Mouse (Mus musculus) hindbrain, embryonic 12.5 days (tissue): Measurements from ENCODE around the gene Kdm2b. TPM values are rescaled to one million over a fixed set of nuclear protein-coding genes. Genes with fewer than 3 reads are reported as not detected.
A peak's percentile ranks its signal among the peaks of the same experiment; 100 is the strongest.
"Not testable (repeated sequence)": the region's sequence is repeated elsewhere in the genome, so short reads cannot be mapped to it uniquely, and the experiment has no call there.

ENCODE experiments used
- ATAC-seq: fragments of 200-750 bp; cut with Nextera tagmentation; 2 replicates; pipeline ENCODE4 v1.8.0; 2017; ENCODE audit warnings: moderate TSS enrichment; ENCODE audit not compliant: low FRiP score
- H3K27ac ChIP-seq: fragments of 300-500 bp; sonication (generic); 2 replicates; pipeline ENCODE4 v1.5.1; 2016; ENCODE audit warnings: mild to moderate bottlenecking
- H3K27me3 ChIP-seq: fragments of 300-500 bp; sonication (generic); 2 replicates; pipeline ENCODE4 v1.6.1; 2016; ENCODE audit warnings: mild to moderate bottlenecking
- H3K36me3 ChIP-seq: fragments of 300-500 bp; sonication (generic); 2 replicates; pipeline ENCODE4 v1.6.1; 2016; ENCODE audit warnings: mild to moderate bottlenecking
- H3K4me1 ChIP-seq: fragments of 300-500 bp; sonication (generic); 2 replicates; pipeline ENCODE4 v1.6.1; 2016
- H3K4me2 ChIP-seq: fragments of 300-500 bp; sonication (generic); replicated peaks from 2 replicates; pipeline ENCODE4 v1.6.1; 2016; ENCODE audit warnings: mild to moderate bottlenecking
- H3K4me3 ChIP-seq: fragments of 300-500 bp; sonication (generic); 2 replicates; pipeline ENCODE4 v1.5.1; 2016; ENCODE audit warnings: mild to moderate bottlenecking
- H3K9ac ChIP-seq: fragments of 300-500 bp; sonication (generic); 2 replicates; pipeline ENCODE4 v1.6.1; 2016; ENCODE audit warnings: mild to moderate bottlenecking, moderate library complexity
- H3K9me3 ChIP-seq: fragments of 300-500 bp; sonication (generic); replicated peaks from 2 replicates; pipeline ENCODE4 v1.6.1; 2016; ENCODE audit warnings: mild to moderate bottlenecking
- WGBS: fragments of 180-500 bp; shearing (Covaris S2); methylation state at CpG from one replicate; pipeline ENCODE4 v1.1.7; 2016; 5-methylcytosine and 5-hydroxymethylcytosine counted together
- polyA plus RNA-seq: library from polyadenylated mRNA; unstranded; fragments of >200 nt; fragmentation: Nextera tagmentation; extraction: Ambion mirVana; gene quantifications from 2 replicates; pipeline ENCODE4 v1.2.1, GENCODE M21; 2016

The Kdm2b gene
- polyA plus RNA-seq, 1 experiment from 2014 or later = 112 TPM

DNA sequence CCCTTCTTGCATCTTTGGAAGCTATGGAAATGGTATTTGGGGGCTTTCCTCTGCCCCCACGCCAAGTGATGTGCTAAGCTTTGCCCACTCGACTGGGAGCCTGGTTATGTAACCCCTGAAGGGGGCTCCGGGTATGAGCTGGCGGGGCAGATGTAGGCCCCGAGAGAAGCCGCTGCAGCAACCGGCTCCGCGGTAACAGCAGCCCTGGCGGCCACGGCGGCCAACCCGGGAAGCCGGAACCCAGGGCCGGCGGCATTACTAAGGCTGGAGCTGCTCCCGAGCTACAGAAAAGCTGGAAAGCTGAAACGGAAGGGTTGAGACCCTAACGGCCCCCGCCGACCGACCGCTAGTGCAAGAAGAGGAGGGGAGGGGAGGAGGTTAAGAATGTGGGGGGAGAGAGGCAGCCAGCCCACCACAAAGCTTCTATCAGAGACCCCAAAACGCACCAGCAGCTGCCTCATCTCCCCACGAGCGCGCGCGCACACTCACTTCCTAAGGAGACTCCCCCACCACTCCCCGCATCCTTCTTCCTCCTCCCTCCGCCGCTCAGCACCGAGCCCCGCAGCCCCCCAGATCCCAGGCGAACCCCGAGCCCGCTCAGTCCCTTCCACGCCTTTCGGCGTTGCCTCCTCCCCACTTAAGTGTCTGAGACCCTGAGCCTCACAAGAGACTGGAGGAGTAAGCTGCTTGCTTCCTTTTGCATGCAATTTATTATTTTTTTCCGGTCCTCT lies 1.4 kb downstream of the Kdm2b start:
- peak overlapping the region; percentile 72 for H3K4me2 ChIP-seq
- peak overlapping the region; percentile 81 for H3K27ac ChIP-seq
- ATAC-seq = no peak; the same call in 1 of the 2 replicates
- H3K27me3 ChIP-seq = no peaks in the 10 kb centered on the region
- peak overlapping the region; percentile 59 for H3K9ac ChIP-seq
- peak overlapping the region; percentile 67 for H3K4me3 ChIP-seq
- no peaks in the 10 kb centered on the region for H3K36me3 ChIP-seq
- peaks cover 64% of the 10 kb centered on the region for H3K4me1 ChIP-seq
- WGBS = under 1% methylated on average over 37 of the region's 41 CpGs
- no peaks in the 10 kb centered on the region for H3K9me3 ChIP-seq

- peak; percentile 39; the same call in 1 of the 2 replicates for ATAC-seq
- Histone ChIP-seq H3K4me1 (peaks cover 64% of the 10 kb centered on the region), H3K9me3 (no peaks in the 10 kb centered on the region), H3K9ac (peak overlapping the region; percentile 59), H3K4me2 (peak overlapping the region; percentile 72), H3K36me3 (no peaks in the 10 kb centered on the region), H3K27me3 (no peaks in the 10 kb centered on the region), H3K27ac (peak overlapping the region; percentile 81; the same call in 1 of the 2 replicates), H3K4me3 (peak overlapping the region; percentile 67)
- WGBS = 2% methylated on average over 39 of the region's 39 CpGs
Observed at GRCm38 (mm10) chr5:122987211-122988020, 2.2 kb downstream of the Kdm2b start.

DNA sequence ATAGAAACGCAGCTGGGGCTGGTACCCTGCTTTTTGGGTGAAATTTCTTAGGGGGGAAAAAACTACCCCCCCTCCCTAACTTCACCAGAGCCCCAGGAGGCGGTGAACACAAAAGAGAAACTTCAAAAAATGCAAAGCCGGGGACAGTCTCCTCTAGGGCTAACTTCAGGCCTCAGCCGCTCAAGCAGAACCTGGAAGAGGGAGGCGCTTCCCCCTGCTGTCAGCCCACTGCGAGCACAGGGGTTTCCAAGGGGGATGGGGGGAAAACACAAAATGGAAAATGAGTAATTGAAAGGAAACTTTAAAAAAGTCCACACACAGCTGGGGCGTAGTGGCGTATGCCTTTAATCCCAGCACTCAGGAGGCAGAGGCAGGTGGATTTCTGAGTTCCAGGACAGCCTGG lies 3.5 kb downstream of the Kdm2b start:
- Histone ChIP-seq H3K36me3 (no peaks in the 10 kb centered on the region), H3K9me3 (no peaks in the 10 kb centered on the region), H3K9ac (no peak overlapping the region), H3K27ac (peak overlapping the region; percentile 41; the same call in 1 of the 2 replicates), H3K27me3 (no peaks in the 10 kb centered on the region), H3K4me2 (peak overlapping the region; percentile 72), H3K4me3 (no peak overlapping the region), H3K4me1 (peaks cover 55% of the 10 kb centered on the region)
- WGBS = 14% methylated on average over 8 of the region's 8 CpGs
- no peak for ATAC-seq

- ATAC-seq = no peak
- no peaks in the 10 kb centered on the region for H3K9me3 ChIP-seq
- H3K36me3 ChIP-seq = no peaks in the 10 kb centered on the region
- no peak overlapping the region for H3K27ac ChIP-seq
- no peaks in the 10 kb centered on the region for H3K27me3 ChIP-seq
- H3K4me1 ChIP-seq = peaks cover 47% of the 10 kb centered on the region
- 51% methylated on average over 3 of the region's 3 CpGs for WGBS
- H3K9ac ChIP-seq = no peak overlapping the region
- H3K4me2 ChIP-seq = peak overlapping the region; percentile 72
- H3K4me3 ChIP-seq = no peak overlapping the region
Observed at GRCm38 (mm10) chr5:122985276-122985675, 4.3 kb downstream of the Kdm2b start.

GRCm38 (mm10) chr5:122984483-122984882 lies 5.1 kb downstream of the Kdm2b start:
- Histone ChIP-seq H3K9ac (no peak overlapping the region), H3K27me3 (no peaks in the 10 kb centered on the region), H3K36me3 (no peaks in the 10 kb centered on the region), H3K4me1 (peaks cover 39% of the 10 kb centered on the region), H3K27ac (no peak overlapping the region), H3K4me2 (no peak overlapping the region), H3K4me3 (no peak overlapping the region), H3K9me3 (no peaks in the 10 kb centered on the region)
- no peak for ATAC-seq
- WGBS = 81% methylated on average over 5 of the region's 5 CpGs

DNA sequence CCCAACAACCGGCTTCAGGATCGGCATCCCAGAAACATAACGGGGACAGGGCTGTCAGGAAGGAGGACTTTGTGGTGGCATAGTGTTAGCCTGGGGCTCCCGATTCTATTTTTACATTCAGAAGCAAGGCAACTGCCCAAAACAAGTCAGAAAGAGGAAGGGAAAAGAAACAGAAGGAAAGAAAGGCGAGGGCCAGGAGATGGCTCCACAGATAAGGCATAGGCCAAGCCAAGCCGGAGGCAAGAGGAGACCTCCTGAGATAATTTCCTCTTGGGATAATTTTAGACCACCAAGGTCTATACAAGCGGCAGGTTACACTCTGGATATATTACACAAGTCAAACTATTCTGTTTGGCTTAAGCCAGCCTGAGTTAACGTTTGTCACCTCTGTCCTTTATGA lies 10.7 kb downstream of the Kdm2b start:
- no peak overlapping the region for H3K27ac ChIP-seq
- no peak for ATAC-seq
- H3K9me3 ChIP-seq = no peaks in the 10 kb centered on the region
- no peak overlapping the region for H3K4me3 ChIP-seq
- peaks cover 16% of the 10 kb centered on the region; the same call in 1 of the 2 replicates for H3K36me3 ChIP-seq
- WGBS = 89% methylated on average over 8 of the region's 8 CpGs
- H3K9ac ChIP-seq = no peak overlapping the region
- H3K4me2 ChIP-seq = no peak overlapping the region
- H3K4me1 ChIP-seq = no peaks in the 10 kb centered on the region
- no peaks in the 10 kb centered on the region for H3K27me3 ChIP-seq

DNA sequence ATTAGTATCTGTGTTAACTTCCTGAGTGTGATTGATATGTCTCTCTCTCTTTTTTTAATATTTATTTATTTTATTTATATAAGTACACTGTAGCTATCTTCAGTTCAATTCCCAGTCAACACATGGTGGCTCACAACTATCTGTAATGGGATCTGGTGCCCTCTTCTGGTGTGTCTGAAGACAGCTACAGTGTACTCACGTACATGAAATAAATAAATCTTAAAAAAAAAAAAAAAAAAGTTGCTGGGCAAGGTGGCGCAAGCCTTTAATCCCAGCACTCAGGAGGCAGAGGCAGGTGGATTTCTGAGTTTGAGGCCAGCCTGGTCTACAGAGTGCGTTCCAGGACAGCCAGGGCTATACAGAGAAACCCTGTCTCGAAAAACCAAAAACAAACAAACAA lies 14.9 kb downstream of the Kdm2b start:
- not testable (repeated sequence) for H3K27ac ChIP-seq, H3K9me3 ChIP-seq, H3K4me1 ChIP-seq, H3K9ac ChIP-seq, H3K4me2 ChIP-seq, H3K27me3 ChIP-seq, ATAC-seq, H3K4me3 ChIP-seq
- H3K36me3 ChIP-seq = peaks cover 16% of the 10 kb centered on the region; the same call in 1 of the 2 replicates
- WGBS = 94% methylated on average over 4 of the region's 4 CpGs

- Histone ChIP-seq H3K9ac (no peak overlapping the region), H3K27me3 (no peaks in the 10 kb centered on the region), H3K9me3 (no peaks in the 10 kb centered on the region), H3K4me2 (no peak overlapping the region), H3K27ac (no peak overlapping the region; the same call in 1 of the 2 replicates), H3K4me1 (no peaks in the 10 kb centered on the region), H3K4me3 (no peak overlapping the region), H3K36me3 (0 out of 2 replicates have a peak, but pooled peaks cover 5% of the 10 kb centered on the region)
- no peak for ATAC-seq
- whole genome bisulfite sequencing = 69% methylated on average over 9 of the region's 9 CpGs
Observed at GRCm38 (mm10) chr5:122972116-122972515, 17.5 kb downstream of the Kdm2b start.

GRCm38 (mm10) chr5:122971438-122971837 lies 18.2 kb downstream of the Kdm2b start:
- H3K4me1 ChIP-seq = no peaks in the 10 kb centered on the region
- H3K4me2 ChIP-seq = no peak overlapping the region
- H3K9ac ChIP-seq = no peak overlapping the region
- no peak for ATAC-seq
- H3K36me3 ChIP-seq = no peaks in the 10 kb centered on the region
- no peak overlapping the region for H3K4me3 ChIP-seq
- H3K27ac ChIP-seq = no peak overlapping the region
- no peaks in the 10 kb centered on the region for H3K27me3 ChIP-seq
- WGBS = 91% methylated on average over 4 of the region's 4 CpGs
- no peaks in the 10 kb centered on the region for H3K9me3 ChIP-seq

DNA sequence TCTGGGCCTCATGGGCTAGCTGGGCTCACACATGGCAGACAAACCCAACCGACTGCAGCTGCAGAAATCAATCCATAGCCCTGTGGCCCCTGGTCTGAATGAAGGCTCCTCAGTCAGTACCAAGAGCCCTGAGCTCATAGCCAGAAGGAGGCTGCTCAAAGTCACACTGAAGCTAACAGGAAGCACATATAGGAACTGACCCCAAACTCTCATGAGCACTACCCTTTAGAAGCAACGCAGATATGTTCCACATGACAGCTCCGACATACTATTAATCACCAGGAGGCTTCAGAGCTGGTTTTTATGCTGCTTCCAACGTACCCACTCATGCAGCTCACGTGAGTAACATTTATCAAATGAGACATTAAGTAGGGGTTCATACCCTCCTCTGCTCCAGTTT lies 19.6 kb downstream of the Kdm2b start:
- Histone ChIP-seq H3K36me3 (no peaks in the 10 kb centered on the region), H3K4me2 (no peak overlapping the region), H3K9ac (no peak overlapping the region), H3K27ac (no peak overlapping the region), H3K27me3 (no peaks in the 10 kb centered on the region), H3K4me1 (no peaks in the 10 kb centered on the region), H3K9me3 (no peaks in the 10 kb centered on the region), H3K4me3 (no peak overlapping the region)
- WGBS = 77% methylated on average over 5 of the region's 5 CpGs
- no peak for ATAC-seq

GRCm38 (mm10) chr5:122968322-122968721 lies 21.3 kb downstream of the Kdm2b start:
- ATAC-seq = peak; percentile 22; the same call in 1 of the 2 replicates
- H3K36me3 ChIP-seq = no peaks in the 10 kb centered on the region
- 41% methylated on average over 4 of the region's 4 CpGs for WGBS

DNA sequence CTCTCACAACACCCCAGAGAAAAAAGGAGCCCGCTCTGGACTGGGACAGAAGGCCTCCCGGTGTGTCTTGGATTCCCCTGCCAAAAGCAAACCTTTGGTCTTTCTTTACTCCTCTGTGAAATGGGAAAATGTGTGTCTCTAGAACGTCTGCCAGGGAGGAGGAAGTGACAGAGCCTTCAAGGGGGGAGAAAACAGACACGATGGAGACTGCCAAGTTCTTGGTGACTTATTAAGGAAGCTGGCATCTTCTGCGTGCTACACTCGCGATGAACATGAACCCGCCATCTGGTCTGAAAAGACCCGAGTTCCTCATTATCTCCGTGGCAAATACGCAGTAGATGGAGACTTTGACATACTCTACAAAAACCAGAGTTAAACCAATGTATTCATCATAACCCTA lies 24.2 kb downstream of the Kdm2b start:
- Histone ChIP-seq H3K27ac (no peak overlapping the region), H3K9ac (no peak overlapping the region), H3K4me1 (no peaks in the 10 kb centered on the region), H3K9me3 (no peaks in the 10 kb centered on the region), H3K4me3 (no peak overlapping the region), H3K4me2 (no peak overlapping the region), H3K36me3 (no peaks in the 10 kb centered on the region), H3K27me3 (no peaks in the 10 kb centered on the region)
- WGBS = 91% methylated on average over 11 of the region's 11 CpGs
- ATAC-seq = no peak

More at GRCm38 (mm10) chr5:122968322-122968721, 21.3 kb downstream of the Kdm2b start:
- Histone ChIP-seq H3K4me2 (no peak overlapping the region), H3K27me3 (no peaks in the 10 kb centered on the region), H3K4me3 (no peak overlapping the region), H3K27ac (no peak overlapping the region), H3K4me1 (no peaks in the 10 kb centered on the region), H3K9ac (no peak overlapping the region), H3K9me3 (no peaks in the 10 kb centered on the region)
